Mouse (Mus musculus): Measurements from ENCODE around the gene Ing1. TPM values are rescaled to one million over a fixed set of nuclear protein-coding genes. Genes with fewer than 3 reads are reported as not detected.

Ing1 gene
- total and polyA plus RNA-seq, 2 experiments from 2014 or later, result 17.6 to 22.3 TPM

- no peak for DNase-seq (ENCODE audit: low spot score)
- no peak overlapping the region for H3K4me3 ChIP-seq (ENCODE audit: low read depth, low read length)
- H3K36me3 ChIP-seq (replicated peaks; ENCODE audit: control insufficient read depth, insufficient read depth, low read length), result no peaks in the 10 kb centered on the region
- H3K27ac ChIP-seq (ENCODE audit: low read depth), result no peak overlapping the region
- no peaks in the 10 kb centered on the region for H3K4me1 ChIP-seq (ENCODE audit: control insufficient read depth, insufficient read depth)
- H3K9ac ChIP-seq (replicated peaks; ENCODE audit: low read depth, low read length), result no peak overlapping the region
- H3K27me3 ChIP-seq (ENCODE audit: control insufficient read depth, insufficient read depth, low read length), result no peaks in the 10 kb centered on the region
- H3K9me3 ChIP-seq (replicated peaks; ENCODE audit: control insufficient read depth, low read length), result no peaks in the 10 kb centered on the region
- no peak overlapping the region for H3K4me2 ChIP-seq (ENCODE audit: low read depth, low read length)
- WGBS, result 54% methylated on average over 9 of the region's 9 CpGs
- TF ChIP-seq CTCF (IDR thresholded peaks at IDR 0.05; ENCODE audit: low read depth) (no peak), EP300 (IDR thresholded peaks at IDR 0.05; ENCODE audit: low read depth) (no peak)
- no peak for ATAC-seq (ENCODE audit: insufficient read depth, low read depth)
Measured at GRCm38 (mm10) chr8:11574911-11575603, 19.7 kb downstream of the Ing1 start.

GRCm38 (mm10) chr8:11575604-11576384, 20.4 kb downstream of the Ing1 start:
- no peak for ATAC-seq (ENCODE audit: insufficient read depth, low read depth)
- Histone ChIP-seq H3K9me3 (replicated peaks; ENCODE audit: control insufficient read depth, low read length) (no peaks in the 10 kb centered on the region), H3K36me3 (replicated peaks; ENCODE audit: control insufficient read depth, insufficient read depth, low read length) (no peaks in the 10 kb centered on the region), H3K27me3 (ENCODE audit: control insufficient read depth, insufficient read depth, low read length) (no peaks in the 10 kb centered on the region), H3K4me1 (ENCODE audit: control insufficient read depth, insufficient read depth) (no peaks in the 10 kb centered on the region), H3K4me2 (ENCODE audit: low read depth, low read length) (no peak overlapping the region), H3K9ac (replicated peaks; ENCODE audit: low read depth, low read length) (no peak overlapping the region), H3K27ac (ENCODE audit: low read depth) (no peak overlapping the region), H3K4me3 (ENCODE audit: low read depth, low read length) (no peak overlapping the region)
- DNase-seq (ENCODE audit: low spot score), result peak; percentile 30
- no peak for TF ChIP-seq EP300 (IDR thresholded peaks at IDR 0.05; ENCODE audit: low read depth)
- no peak for TF ChIP-seq CTCF (IDR thresholded peaks at IDR 0.05; ENCODE audit: low read depth)
- WGBS, result 71% methylated on average over 16 of the region's 16 CpGs

GRCm38 (mm10) chr8:11585513-11586373, 30.4 kb downstream of the Ing1 start:
- 70% methylated on average over 21 of the region's 21 CpGs for WGBS

GRCm38 (mm10) chr8:11586374-11586745, 31.0 kb downstream of the Ing1 start:
- Histone ChIP-seq H3K27ac (ENCODE audit: low read depth) (no peak overlapping the region), H3K4me2 (ENCODE audit: low read depth, low read length) (no peak overlapping the region), H3K27me3 (ENCODE audit: control insufficient read depth, insufficient read depth, low read length) (no peaks in the 10 kb centered on the region), H3K36me3 (replicated peaks; ENCODE audit: control insufficient read depth, insufficient read depth, low read length) (no peaks in the 10 kb centered on the region), H3K4me1 (ENCODE audit: control insufficient read depth, insufficient read depth) (no peaks in the 10 kb centered on the region), H3K9me3 (replicated peaks; ENCODE audit: control insufficient read depth, low read length) (no peaks in the 10 kb centered on the region; the same call in 1 of the 2 replicates), H3K9ac (replicated peaks; ENCODE audit: low read depth, low read length) (no peak overlapping the region), H3K4me3 (ENCODE audit: low read depth, low read length) (no peak overlapping the region)
- WGBS, result 44% methylated on average over 2 of the region's 2 CpGs
- no peak for TF ChIP-seq CTCF (IDR thresholded peaks at IDR 0.05; ENCODE audit: low read depth)
- TF ChIP-seq EP300 (IDR thresholded peaks at IDR 0.05; ENCODE audit: low read depth), result no peak
- DNase-seq (ENCODE audit: low spot score) (no peak), ATAC-seq (ENCODE audit: insufficient read depth, low read depth) (no peak)

More at GRCm38 (mm10) chr8:11585513-11586373, 30.4 kb downstream of the Ing1 start:
- no peaks in the 10 kb centered on the region for H3K27me3 ChIP-seq (ENCODE audit: control insufficient read depth, insufficient read depth, low read length)
- no peak overlapping the region for H3K4me2 ChIP-seq (ENCODE audit: low read depth, low read length)
- no peak overlapping the region for H3K4me3 ChIP-seq (ENCODE audit: low read depth, low read length)
- H3K9ac ChIP-seq (replicated peaks; ENCODE audit: low read depth, low read length), result no peak overlapping the region
- TF ChIP-seq CTCF (IDR thresholded peaks at IDR 0.05; ENCODE audit: low read depth) (no peak), EP300 (IDR thresholded peaks at IDR 0.05; ENCODE audit: low read depth) (no peak)
- H3K4me1 ChIP-seq (ENCODE audit: control insufficient read depth, insufficient read depth), result no peaks in the 10 kb centered on the region
- no peak overlapping the region for H3K27ac ChIP-seq (ENCODE audit: low read depth)
- H3K36me3 ChIP-seq (replicated peaks; ENCODE audit: control insufficient read depth, insufficient read depth, low read length), result no peaks in the 10 kb centered on the region
- DNase-seq (ENCODE audit: low spot score) (no peak), ATAC-seq (ENCODE audit: insufficient read depth, low read depth) (0 out of 2 replicates have a peak, but pooled peaks have one; percentile 30)
- no peaks in the 10 kb centered on the region; the same call in 1 of the 2 replicates for H3K9me3 ChIP-seq (replicated peaks; ENCODE audit: control insufficient read depth, low read length)

- Histone ChIP-seq H3K4me1 (ENCODE audit: control insufficient read depth, insufficient read depth) (peaks cover 8% of the 10 kb centered on the region; the same call in 1 of the 2 replicates), H3K27ac (ENCODE audit: low read depth) (no peak overlapping the region)
Measured at GRCm38 (mm10) chr8:11591837-11592236, 36.5 kb downstream of the Ing1 start.

More at GRCm38 (mm10) chr8:11591837-11592236, 36.5 kb downstream of the Ing1 start:
- DNase-seq (ENCODE audit: low spot score) (no peak), ATAC-seq (ENCODE audit: insufficient read depth, low read depth) (no peak)
- H3K27me3 ChIP-seq (ENCODE audit: control insufficient read depth, insufficient read depth, low read length), result no peaks in the 10 kb centered on the region
- 79% methylated on average over 4 of the region's 4 CpGs for WGBS
- H3K9ac ChIP-seq (replicated peaks; ENCODE audit: low read depth, low read length), result no peak overlapping the region
- no peak overlapping the region for H3K4me2 ChIP-seq (ENCODE audit: low read depth, low read length)
- H3K4me3 ChIP-seq (ENCODE audit: low read depth, low read length), result no peak overlapping the region
- no peaks in the 10 kb centered on the region for H3K9me3 ChIP-seq (replicated peaks; ENCODE audit: control insufficient read depth, low read length)
- no peaks in the 10 kb centered on the region for H3K36me3 ChIP-seq (replicated peaks; ENCODE audit: control insufficient read depth, insufficient read depth, low read length)
- TF ChIP-seq CTCF (IDR thresholded peaks at IDR 0.05; ENCODE audit: low read depth) (no peak), EP300 (IDR thresholded peaks at IDR 0.05; ENCODE audit: low read depth) (no peak)
